In the genomic region with DNA sequence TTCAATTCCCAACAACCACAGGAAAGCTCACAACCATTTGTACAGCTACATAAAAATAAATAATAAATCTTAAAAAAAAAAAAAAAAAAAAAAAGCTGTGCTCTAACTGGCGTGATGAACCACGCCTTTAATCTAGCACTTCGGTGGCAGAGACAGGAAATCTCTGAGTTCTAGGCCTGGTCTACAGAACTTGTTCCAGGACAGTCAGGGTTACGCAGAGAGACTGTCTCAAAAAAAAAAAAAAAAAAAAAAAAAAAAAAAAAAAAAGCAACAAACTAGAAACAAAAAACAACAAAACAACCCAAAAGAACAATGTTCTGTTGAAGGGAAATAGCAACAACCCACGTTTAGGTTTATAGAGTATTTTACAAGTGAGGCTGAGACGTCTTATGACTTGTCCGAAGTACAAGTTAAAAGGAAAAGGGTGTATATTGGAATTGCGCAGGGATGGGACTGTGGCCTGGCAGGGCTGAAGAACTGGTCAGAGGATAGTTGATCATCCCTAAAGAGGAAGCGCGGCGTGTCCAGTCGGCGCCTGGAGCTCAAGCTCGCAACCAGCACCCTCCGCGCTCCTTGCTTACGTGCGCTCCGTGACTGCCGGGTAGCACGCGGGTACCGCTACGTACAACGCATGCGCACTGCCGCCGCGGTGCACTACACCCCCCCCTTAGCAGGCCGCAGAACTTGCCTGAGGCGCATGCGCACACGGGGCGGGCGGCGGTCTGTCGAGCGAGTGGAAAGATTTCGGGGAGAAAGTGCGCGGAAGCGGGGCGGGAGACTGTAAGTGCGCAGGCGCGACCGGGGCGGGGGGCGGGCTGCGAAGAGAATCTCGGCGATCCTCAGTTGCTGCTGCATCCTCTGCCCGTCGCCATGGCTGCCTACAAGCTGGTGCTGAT, we compare ENCODE assay signal across 8 mouse cellular contexts. TPM values are rescaled to one million over a fixed set of nuclear protein-coding genes. Genes with fewer than 3 reads are reported as not detected.
DNase-seq lines count a peak whose midpoint lies in the region; ATAC-seq and TF ChIP-seq lines count a peak whose summit lies in the region.

A gene (plus strand): TSS at position 746 of the 896 bp plus-strand sequence.

- H3K4me1 ChIP-seq in ES-E14 (ENCODE audit: control insufficient read depth in 2 of 2, insufficient read depth in 2 of 2, low read length in 2 of 2, poor library complexity in 1 of 2) = peaks cover 2 to 4% of the 10 kb centered on the region in 2 experiments; a peak in 3 of 4 replicates
- peaks cover 20% of the 10 kb centered on the region for H3K4me1 ChIP-seq in forebrain, embryonic 15.5 days
- peaks cover 7% of the 10 kb centered on the region for H3K4me1 ChIP-seq in lung, adult 2 months (ENCODE audit: control insufficient read depth, insufficient read depth, low read length)

- H3K4me2 ChIP-seq in forebrain, embryonic 15.5 days (replicated peaks) = peak within 1 kb of the TSS; percentile 75

- intact Hi-C loops in heart, postnatal 25 days (cut with DNase I) = no loop called here

- 6% methylated on average over 54 of the region's 54 CpGs for WGBS in forebrain, embryonic 15.5 days
- WGBS in lung, adult 2 months = 2% methylated on average over 54 of the region's 54 CpGs

- H3K9ac ChIP-seq in ES-E14 (ENCODE audit: insufficient read depth, low read depth, low read length, poor library complexity, severe bottlenecking) = peak within 1 kb of the TSS; percentile 93
- peak within 1 kb of the TSS; percentile 76 for H3K9ac ChIP-seq in forebrain, embryonic 15.5 days (replicated peaks)

- DNase-seq in ES-E14 (ENCODE audit: low read depth, low spot score) = peak; percentile 97
- peak; percentile 97 for DNase-seq in cerebellum, adult 11-12 months
- peak; percentile 95 for DNase-seq in heart, postnatal 25 days (ENCODE audit: low spot score)
- DNase-seq in layer of hippocampus, adult 18-20 months (ENCODE audit: low spot score in 2 of 2) = peak; percentile 93 to 96
- DNase-seq in lung, adult 2 months = peak; percentile 88
- DNase-seq in thymus, adult 18-20 months = peak; percentile 95 to 96

- peak within 1 kb of the TSS; percentile 71 to 89 for H3K4me3 ChIP-seq in ES-E14 (ENCODE audit: insufficient read depth in 1 of 2, low read depth in 1 of 2, low read length in 2 of 2, poor library complexity in 1 of 2, severe bottlenecking in 1 of 2)
- H3K4me3 ChIP-seq in forebrain, embryonic 15.5 days = peak within 1 kb of the TSS; percentile 77
- H3K4me3 ChIP-seq in lung, adult 2 months (replicated peaks; ENCODE audit: extremely low read depth, low read depth, low read length) = peak within 1 kb of the TSS; percentile 91

- no peaks in the 10 kb centered on the region for H3K27me3 ChIP-seq in forebrain, embryonic 15.5 days

- in situ Hi-C loops in ES-E14 (cut with MboI; ENCODE audit: low sequenced_read_pairs in 2 of 2, unreplicated experiment in 2 of 2) = no loop called here

- no peak for TF ChIP-seq CTCF in lung, adult 2 months (IDR thresholded peaks at IDR 0.05; ENCODE audit: insufficient read depth, low read length)

- H3K9me3 ChIP-seq in ES-E14 (ENCODE audit: control insufficient read depth, insufficient read depth, low read depth, low read length) = no peaks in the 10 kb centered on the region
- H3K9me3 ChIP-seq in forebrain, embryonic 15.5 days = no peaks in the 10 kb centered on the region

- ATAC-seq in forebrain, embryonic 15.5 days (replicated peaks) = peak; percentile 95
- peak; percentile 93 for ATAC-seq in neutrophil, adult 5-6 weeks (ENCODE audit: extremely low read depth, insufficient number of reproducible peaks, low FRiP score, poor library complexity, severe bottlenecking)

- TF ChIP-seq POLR2A in lung, adult 2 months (IDR thresholded peaks at IDR 0.05; ENCODE audit: borderline replicate concordance, extremely low read depth, low read depth, low read length) = peak; percentile 90; the same call in 1 of the 2 replicates

- H3K36me3 ChIP-seq in ES-E14 (ENCODE audit: control insufficient read depth, insufficient read depth, low read length, poor library complexity, severe bottlenecking) = peaks cover 23% of the 10 kb centered on the region
- H3K36me3 ChIP-seq in forebrain, embryonic 15.5 days = peaks cover 8% of the 10 kb centered on the region; the same call in 1 of the 2 replicates

- H3K27ac ChIP-seq in ES-E14 (ENCODE audit: insufficient read depth, low read depth, low read length, poor library complexity, severe bottlenecking) = peak within 1 kb of the TSS; percentile 87
- H3K27ac ChIP-seq in forebrain, embryonic 15.5 days (replicated peaks) = peak within 1 kb of the TSS; percentile 92

TF ChIP-seq in ES-E14, 5 proteins besides CTCF, POLR2A, EP300 and RAD21:
- TF ChIP-seq ZNF384 (IDR thresholded peaks at IDR 0.05; ENCODE audit: low read depth, low read length) (peak; percentile 92), CHD2 (IDR thresholded peaks at IDR 0.05; ENCODE audit: low read depth, low read length) (no peak)

RNA-seq across cellular contexts. Expression of the gene that starts here (rescaled TPM):
- total RNA-seq in ES-E14 (2012; rRNA removed) = 762 and 881 TPM in 2 replicates
- polyA plus RNA-seq in forebrain, embryonic 15.5 days (2015; fragmentation: Nextera tagmentation; extraction: Ambion mirVana) = 463 and 466 TPM in 2 replicates
- 100 to 1,000 TPM in 1 of 2 experiments, 10 to 100 TPM in 1; 98.5 to 103 TPM for total RNA-seq in heart, postnatal 25 days (2021)
- total RNA-seq in layer of hippocampus, adult 18-20 months (2021) = 100 to 1,000 TPM; 541 to 553 TPM
- polyA plus RNA-seq in lung, adult 2 months (2012; rRNA removed) = 123 and 169 TPM in 2 replicates
- 96.7 and 104 TPM in 2 replicates for total RNA-seq in neutrophil, adult 5-6 weeks (2017)

Comparison
In these comparisons a context has a peak if more than half of its experiments do, and no peak if none do; other contexts are left out.
1. Peak in every context shown above with its lines: DNase-seq, ATAC-seq, H3K4me3 ChIP-seq and H3K27ac ChIP-seq.